Mouse (Mus musculus) heart, postnatal 10 days (tissue): ENCODE results near the gene Bicc1. TPM values are rescaled to one million over a fixed set of nuclear protein-coding genes. Genes with fewer than 3 reads are reported as not detected.

ENCODE experiments used
- DNase-seq, 2 experiments: peaks; one replicate each; pipeline ENCODE4 v3.0.0; 2021
- intact Hi-C: fragments of 180-260 bp; cut with DNase I; formaldehyde crosslinking; loops from one replicate; pipeline ENCODE4 v1.15.1; 2025
- total RNA-seq, 2 experiments: library from RNA; stranded (reverse); gene quantifications; 2 replicates each; pipeline ENCODE4 v1.2.3; 2021

Gene Bicc1
- total RNA-seq, result 10 to 100 TPM; 33.6 to 36.8 TPM

GRCm38 (mm10) chr10:71159676-71160235 is at the start of gene Bicc1:
Gene Bicc1, minus strand, starts transcription at chr10:71159700.
- intact Hi-C loops, result loop anchor here (5.0 kb wide), 2 partner anchors 37 to 97 kb away; no protein-coding TSS in a partner anchor
- DNase-seq, result peak; percentile 51 to 71

- DNase-seq, result no peak
- intact Hi-C loops, result no loop called here
Measured at GRCm38 (mm10) chr10:71201512-71201911, 42.0 kb upstream of the Bicc1 start.

GRCm38 (mm10) chr10:71200964-71201363 is 41.5 kb upstream of the Bicc1 start:
- intact Hi-C loops, result no loop called here
- DNase-seq, result no peak

DNA sequence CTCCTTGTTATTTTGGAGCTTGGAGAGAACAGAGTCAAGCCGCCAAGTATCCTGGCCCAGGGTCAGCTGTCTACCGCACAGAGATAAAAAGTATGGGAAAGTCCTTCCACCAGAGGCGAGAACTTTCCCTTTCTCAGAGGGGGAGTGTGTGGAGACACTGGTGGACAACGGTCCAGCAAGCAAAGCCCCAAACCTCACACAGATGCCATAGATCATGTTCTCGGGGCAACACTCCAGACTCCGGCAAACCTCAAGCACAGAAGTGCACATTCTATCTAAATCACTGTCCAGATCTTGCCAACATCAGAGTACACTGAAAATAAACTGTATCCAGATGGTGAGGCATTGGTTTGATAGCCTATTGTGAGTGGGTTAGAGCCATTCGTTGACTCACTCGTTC is 39.2 kb upstream of the Bicc1 start:
- intact Hi-C loops, result no loop called here
- peak; percentile 43 to 48 for DNase-seq

DNA sequence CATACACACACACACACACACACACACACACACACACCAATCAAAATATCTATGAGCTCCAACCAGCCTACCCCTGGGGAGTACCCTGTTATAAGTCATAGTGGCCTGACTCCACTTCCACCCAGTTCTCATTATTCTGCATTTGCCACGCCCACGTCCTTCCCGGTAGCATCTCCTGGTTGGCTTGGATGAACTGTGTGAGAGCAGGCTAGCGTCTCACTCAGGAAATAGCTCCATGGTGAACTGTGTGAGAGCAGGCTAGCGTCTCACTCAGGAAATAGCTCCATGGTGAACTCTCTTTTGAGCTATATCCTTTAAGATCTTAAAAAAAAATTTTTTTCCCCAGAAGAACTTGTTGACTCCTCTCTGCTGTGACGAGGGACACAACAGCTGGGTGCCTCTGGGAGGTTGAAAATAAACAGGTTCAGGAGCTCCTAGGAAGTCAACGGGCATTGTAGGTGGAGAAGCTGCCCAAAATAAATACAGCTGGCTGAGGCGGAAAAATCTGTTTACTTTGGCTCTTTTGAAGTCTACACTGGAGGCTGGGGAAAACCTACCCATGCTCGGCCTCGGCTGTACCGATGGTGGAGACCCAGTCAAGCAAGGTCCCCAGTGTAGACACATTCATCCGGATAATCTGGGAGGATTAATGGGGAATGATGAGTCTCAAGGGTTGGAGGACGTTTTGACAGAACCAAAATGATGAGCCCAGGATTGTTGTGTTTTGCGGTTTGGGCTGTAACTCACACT is 37.7 kb upstream of the Bicc1 start:
- DNase-seq, result no peak
- intact Hi-C loops, result no loop called here

GRCm38 (mm10) chr10:71195501-71195900 is 36.0 kb upstream of the Bicc1 start:
- intact Hi-C loops, result no loop called here
- peak in 1 of 2 experiments; percentile 52 for DNase-seq

GRCm38 (mm10) chr10:71194713-71195112 is 35.2 kb upstream of the Bicc1 start:
- peak in 1 of 2 experiments; percentile 45 for DNase-seq
- intact Hi-C loops, result no loop called here

- intact Hi-C loops, result no loop called here
Measured at GRCm38 (mm10) chr10:71193319-71193718, 33.8 kb upstream of the Bicc1 start.

DNA sequence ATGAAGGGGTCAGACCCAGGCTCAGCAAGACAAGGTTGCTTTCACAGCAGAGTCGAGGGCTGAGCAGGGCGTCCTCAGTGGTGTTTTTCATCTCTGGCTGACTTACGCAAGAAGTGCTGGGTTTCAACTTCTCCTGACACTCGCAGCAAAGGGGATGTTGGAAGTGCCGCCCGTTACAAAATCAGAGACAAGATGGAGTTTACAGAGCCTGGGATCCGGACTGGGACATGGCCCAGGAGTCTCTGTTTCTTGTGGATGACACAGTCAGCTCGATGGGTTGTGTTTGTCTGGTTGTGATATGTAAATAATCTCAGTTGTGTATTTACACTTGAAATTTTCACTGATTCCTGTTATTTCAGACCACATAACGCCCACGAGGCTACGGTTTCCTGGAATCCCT is 33.4 kb upstream of the Bicc1 start:
- DNase-seq, result peak; percentile 50 to 52
- intact Hi-C loops, result no loop called here

More at GRCm38 (mm10) chr10:71193319-71193718, 33.8 kb upstream of the Bicc1 start:
- DNase-seq, result no peak

GRCm38 (mm10) chr10:71188681-71189080 is 29.2 kb upstream of the Bicc1 start:
- intact Hi-C loops, result no loop called here
- DNase-seq, result no peak

DNA sequence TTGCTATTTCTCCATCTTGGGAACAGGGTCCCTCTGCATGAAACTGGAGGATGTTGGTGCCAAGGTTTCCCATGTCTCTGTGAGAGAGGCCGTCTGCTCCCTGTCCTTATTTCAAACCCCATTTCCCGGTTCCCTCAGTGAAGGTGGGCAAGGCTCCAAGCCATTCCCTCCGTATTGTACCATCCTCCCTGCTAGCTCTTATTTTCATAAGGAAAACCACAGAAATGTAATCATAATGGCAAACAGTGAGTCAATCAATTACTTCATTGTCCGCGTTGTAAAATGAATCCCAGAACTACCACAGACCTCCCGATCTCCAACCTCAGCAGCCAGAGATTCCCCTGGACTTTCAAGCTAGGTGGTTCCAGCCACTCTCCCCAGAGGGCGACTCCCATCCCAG is 25.6 kb upstream of the Bicc1 start:
- DNase-seq, result no peak
- intact Hi-C loops, result no loop called here

DNA sequence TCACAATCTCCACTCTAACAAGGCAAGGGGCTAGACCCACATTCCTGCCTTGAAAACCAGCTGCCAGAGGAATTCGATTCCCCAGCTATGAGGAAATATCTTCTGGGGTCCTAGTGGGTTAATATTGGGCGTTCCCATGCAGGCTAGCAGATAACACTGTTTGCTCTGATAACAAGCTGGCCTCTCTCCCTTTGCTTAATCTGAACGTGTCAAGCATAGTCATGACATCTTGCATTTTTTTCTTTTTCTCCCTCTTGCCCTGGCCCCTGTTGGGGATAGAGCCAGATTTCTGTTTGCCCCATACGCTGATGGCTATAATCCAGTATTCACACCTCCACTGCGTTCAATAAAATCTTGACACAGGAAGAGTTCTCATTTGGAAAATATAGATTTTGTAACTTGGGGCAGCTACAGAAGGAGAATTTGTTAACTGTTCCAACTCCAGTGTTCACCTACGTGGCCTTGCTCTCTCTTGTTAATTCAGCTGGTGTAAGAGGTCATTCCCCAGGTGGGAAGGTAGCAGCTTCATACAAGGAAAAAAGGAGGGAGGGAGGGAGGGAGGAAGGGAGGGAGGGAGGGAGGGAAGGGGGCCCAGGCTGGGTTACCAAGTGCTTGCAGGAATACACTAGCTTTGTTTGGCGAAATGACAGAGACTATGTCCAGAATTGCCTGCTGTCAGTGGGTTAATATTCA is 24.0 kb upstream of the Bicc1 start:
- intact Hi-C loops, result no loop called here
- no peak for DNase-seq

DNA sequence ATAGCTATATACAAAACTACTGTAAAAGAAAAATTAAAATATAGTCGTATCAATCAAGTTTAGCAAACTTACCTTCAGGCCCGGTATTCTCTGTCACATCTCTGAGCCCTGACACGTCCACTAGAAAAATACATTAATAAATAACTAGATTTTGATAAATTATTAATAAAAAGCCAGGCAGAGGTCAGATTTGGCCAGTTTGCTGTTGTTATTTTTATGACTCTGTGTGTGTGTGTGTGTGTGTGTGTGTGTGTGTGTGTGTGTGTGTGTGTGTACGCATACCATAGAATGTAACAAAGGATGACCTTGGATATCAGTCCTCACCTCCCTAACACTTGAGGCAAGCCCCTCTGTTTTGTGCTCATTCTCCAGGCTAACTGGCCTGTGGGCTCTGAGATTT is 22.4 kb upstream of the Bicc1 start:
- intact Hi-C loops, result no loop called here

GRCm38 (mm10) chr10:71181091-71181490 is 21.6 kb upstream of the Bicc1 start:
- intact Hi-C loops, result no loop called here
- no peak for DNase-seq

More for the DNA sequence above, 22.4 kb upstream of the Bicc1 start:
- DNase-seq, result no peak

DNA sequence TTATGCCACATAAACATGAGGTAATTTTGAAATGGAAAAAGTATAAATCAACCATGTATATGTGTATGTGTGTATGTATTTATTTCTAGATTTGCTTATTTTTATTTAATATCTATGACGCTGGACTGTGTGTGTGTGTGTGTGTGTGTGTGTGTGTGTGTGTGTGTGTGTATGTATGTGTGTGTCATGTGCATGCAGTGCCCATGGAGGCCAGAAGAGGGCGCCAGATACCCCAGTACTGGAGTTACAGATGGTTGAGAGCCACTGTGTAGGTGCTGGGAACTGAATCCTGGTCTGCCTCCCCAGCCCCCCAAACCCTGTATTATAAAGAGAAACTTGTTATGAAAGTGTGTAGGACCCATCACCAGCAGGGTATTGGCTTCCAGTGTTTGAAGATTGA is 20.6 kb upstream of the Bicc1 start:
- intact Hi-C loops, result no loop called here
- DNase-seq, result no peak

- no peak for DNase-seq
- intact Hi-C loops, result no loop called here
Measured at GRCm38 (mm10) chr10:71177201-71177600, 17.7 kb upstream of the Bicc1 start.

DNA sequence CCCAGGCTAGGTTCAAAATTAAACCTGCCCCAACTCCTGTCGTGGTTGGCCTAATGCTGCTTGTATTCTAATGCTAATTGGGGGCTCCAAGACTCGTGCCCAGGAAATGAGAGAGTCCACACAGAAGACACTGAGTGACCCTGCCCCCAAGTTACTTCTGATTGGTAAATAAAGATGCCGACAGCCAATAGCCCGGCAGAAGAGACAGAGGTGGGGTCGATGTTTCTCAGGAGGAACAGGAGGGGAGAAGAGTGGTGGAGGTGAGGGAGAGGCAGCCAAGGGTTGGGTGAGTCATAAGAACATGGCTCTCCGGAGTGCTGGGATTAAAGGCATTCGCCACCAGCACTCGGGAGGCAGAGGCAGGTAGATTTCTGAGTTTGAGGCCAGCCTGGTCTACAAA is 16.8 kb upstream of the Bicc1 start:
- DNase-seq, result no peak
- intact Hi-C loops, result no loop called here

DNA sequence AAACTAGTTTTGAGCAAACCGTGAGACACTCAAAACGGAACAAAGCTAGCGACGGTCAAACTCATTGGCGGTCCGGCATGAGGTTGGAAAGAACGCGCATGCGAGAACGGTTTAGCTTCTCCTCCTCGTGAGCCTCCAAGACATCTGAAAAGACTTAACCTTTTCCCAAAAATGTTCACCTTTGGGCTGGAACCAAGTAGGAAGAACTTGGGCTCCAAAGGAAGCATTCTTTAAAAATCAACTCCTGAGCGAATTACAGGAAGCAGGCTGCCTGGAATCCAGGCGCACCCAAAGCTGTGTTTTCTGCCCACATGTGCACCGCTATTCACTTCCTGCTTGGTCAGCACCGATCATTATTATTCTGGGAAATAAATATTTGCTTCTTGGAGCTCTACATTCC is 15.8 kb upstream of the Bicc1 start:
- DNase-seq, result no peak
- intact Hi-C loops, result no loop called here

- DNase-seq, result no peak
- intact Hi-C loops, result no loop called here
Measured at GRCm38 (mm10) chr10:71171414-71171813, 11.9 kb upstream of the Bicc1 start.

DNA sequence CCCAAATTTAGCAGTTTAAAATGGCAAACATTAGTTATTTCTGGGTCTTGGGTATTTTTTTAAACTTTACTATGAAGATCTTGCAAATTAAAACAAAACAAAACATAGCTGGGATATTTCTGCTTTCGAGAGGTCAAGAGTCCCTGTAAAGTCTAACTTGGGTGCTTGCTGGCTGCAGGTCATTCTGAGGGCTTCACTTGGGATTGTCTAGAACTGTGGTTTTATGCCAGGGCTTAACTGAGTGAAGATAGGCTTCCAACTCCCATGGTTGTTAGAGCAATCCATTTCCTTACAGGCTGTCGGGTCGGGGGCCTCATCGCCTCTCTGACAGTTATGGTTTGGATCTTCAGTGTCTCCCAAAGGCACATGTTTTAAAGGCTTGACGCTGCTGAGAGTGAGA is 11.3 kb upstream of the Bicc1 start:
- intact Hi-C loops, result no loop called here
- no peak for DNase-seq

GRCm38 (mm10) chr10:71169811-71170210 is 10.3 kb upstream of the Bicc1 start:
- intact Hi-C loops, result no loop called here
- DNase-seq, result no peak

- DNase-seq, result no peak
- intact Hi-C loops, result no loop called here
Measured at GRCm38 (mm10) chr10:71169171-71169570, 9.7 kb upstream of the Bicc1 start.
